Mouse (Mus musculus): ENCODE measurements around the gene Fut7. TPM values are rescaled to one million over a fixed set of nuclear protein-coding genes. Genes with fewer than 3 reads are reported as not detected.
"Not testable (repeated sequence)": the region's sequence is repeated elsewhere in the genome, so short reads cannot be mapped to it uniquely, and the experiment has no call there.

Fut7 gene
- 0.47 and 0.57 TPM in 2 replicates for polyA plus RNA-seq (2012; rRNA removed)

GRCm38 (mm10) chr2:25422587-25423410 is at the start of gene Fut7:
TSS of gene Fut7 (plus strand) at chr2:25423267.
- DNase-seq (ENCODE audit: low read depth): no peak

GRCm38 (mm10) chr2:25373431-25373830 is 49.6 kb upstream of the Fut7 start:
- DNase-seq (ENCODE audit: low read depth): no peak

- no peak for DNase-seq (ENCODE audit: low read depth)
Observed at GRCm38 (mm10) chr2:25376589-25376988, 46.5 kb upstream of the Fut7 start.

- DNase-seq (ENCODE audit: low read depth): no peak
Observed at GRCm38 (mm10) chr2:25384492-25384891, 38.6 kb upstream of the Fut7 start.

GRCm38 (mm10) chr2:25391266-25391665 is 31.8 kb upstream of the Fut7 start:
- no peak for DNase-seq (ENCODE audit: low read depth)

GRCm38 (mm10) chr2:25394281-25395221 is 28.5 kb upstream of the Fut7 start:
- DNase-seq (ENCODE audit: low read depth): no peak

- no peak for DNase-seq (ENCODE audit: low read depth)
Observed at GRCm38 (mm10) chr2:25395721-25396596, 27.1 kb upstream of the Fut7 start, which contains the start of gene Entpd2. TSS of gene Entpd2 (plus strand) at chr2:25395874.

- DNase-seq (ENCODE audit: low read depth): no peak
Observed at GRCm38 (mm10) chr2:25396597-25396983, 26.5 kb upstream of the Fut7 start.

GRCm38 (mm10) chr2:25397010-25397409 is 26.1 kb upstream of the Fut7 start:
- no peak for DNase-seq (ENCODE audit: low read depth)

GRCm38 (mm10) chr2:25398065-25398464 is 25.0 kb upstream of the Fut7 start:
- DNase-seq (ENCODE audit: low read depth): no peak

- DNase-seq (ENCODE audit: low read depth): no peak
Observed at GRCm38 (mm10) chr2:25399051-25399450, 24.0 kb upstream of the Fut7 start, which contains the start of gene Npdc1. TSS of gene Npdc1 (plus strand) at chr2:25399351.

- no peak for DNase-seq (ENCODE audit: low read depth)
Observed at GRCm38 (mm10) chr2:25400291-25400690, 22.8 kb upstream of the Fut7 start.

- DNase-seq (ENCODE audit: low read depth): no peak
Observed at GRCm38 (mm10) chr2:25400764-25401163, 22.3 kb upstream of the Fut7 start.

- DNase-seq (ENCODE audit: low read depth): no peak
Observed at GRCm38 (mm10) chr2:25402377-25402971, 20.6 kb upstream of the Fut7 start.

- no peak for DNase-seq (ENCODE audit: low read depth)
Observed at GRCm38 (mm10) chr2:25402972-25403601, 20.0 kb upstream of the Fut7 start.

- no peak for DNase-seq (ENCODE audit: low read depth)
Observed at GRCm38 (mm10) chr2:25403994-25404393, 19.1 kb upstream of the Fut7 start.

GRCm38 (mm10) chr2:25408908-25409307 is 14.2 kb upstream of the Fut7 start:
- DNase-seq (ENCODE audit: low read depth): no peak

GRCm38 (mm10) chr2:25413436-25413835 is 9.6 kb upstream of the Fut7 start:
- DNase-seq (ENCODE audit: low read depth): not testable (repeated sequence)

- DNase-seq (ENCODE audit: low read depth): no peak
Observed at GRCm38 (mm10) chr2:25417426-25417825, 5.6 kb upstream of the Fut7 start.

- no peak for DNase-seq (ENCODE audit: low read depth)
Observed at GRCm38 (mm10) chr2:25421896-25422295, 1.2 kb upstream of the Fut7 start.

GRCm38 (mm10) chr2:25423626-25424025 is 559 bp downstream of the Fut7 start:
- DNase-seq (ENCODE audit: low read depth): no peak

Measured in gonadal fat pad, adult 2 months (tissue).